Mouse (Mus musculus) midbrain, postnatal 0 days (tissue): ENCODE data around the gene Lrp2. TPM values are rescaled to one million over a fixed set of nuclear protein-coding genes. Genes with fewer than 3 reads are reported as not detected.
A peak's percentile ranks its signal among the peaks of the same experiment; 100 is the strongest.
"Not testable (repeated sequence)": the region's sequence is repeated elsewhere in the genome, so short reads cannot be mapped to it uniquely, and the experiment has no call there.

ENCODE experiments used
- ATAC-seq: fragments of 200-750 bp; cut with Nextera tagmentation; 2 replicates; pipeline ENCODE4 v1.8.0; 2017; ENCODE audit warnings: moderate number of reproducible peaks, mild to moderate bottlenecking, moderate TSS enrichment, moderate library complexity; ENCODE audit not compliant: low FRiP score
- DNase-seq: peaks from one replicate; pipeline ENCODE4 v3.0.0-alpha.2; 2015; ENCODE audit warnings: low spot score
- H3K27ac ChIP-seq: fragments of 300-500 bp; sonication (generic); 2 replicates; pipeline ENCODE4 v1.5.1; 2014; ENCODE audit warnings: low read depth, mild to moderate bottlenecking, low read length, mixed read lengths
- H3K27me3 ChIP-seq: fragments of 300-500 bp; sonication (generic); 2 replicates; pipeline ENCODE4 v1.6.1; 2014; ENCODE audit warnings: low read length, control low read depth, mixed read lengths; ENCODE audit not compliant: insufficient read depth
- H3K36me3 ChIP-seq: fragments of 300-500 bp; sonication (generic); 2 replicates; pipeline ENCODE4 v1.6.1; 2014; ENCODE audit warnings: low read length, control low read depth, mixed read lengths; ENCODE audit not compliant: insufficient read depth
- H3K4me1 ChIP-seq: fragments of 300-500 bp; sonication (generic); 2 replicates; pipeline ENCODE4 v1.6.1; 2014; ENCODE audit warnings: mild to moderate bottlenecking, control low read depth, antibody characterized with exemption, low read length, mixed read lengths; ENCODE audit not compliant: insufficient read depth
- H3K4me2 ChIP-seq: fragments of 300-500 bp; sonication (generic); 2 replicates; pipeline ENCODE4 v1.6.1; 2014; ENCODE audit warnings: low read depth, mild to moderate bottlenecking, low read length, mixed read lengths; ENCODE audit not compliant: poor library complexity, severe bottlenecking
- H3K4me3 ChIP-seq: fragments of 300-500 bp; sonication (generic); 2 replicates; pipeline ENCODE4 v1.5.1; 2014; ENCODE audit warnings: low read depth, mild to moderate bottlenecking, low read length, moderate library complexity
- H3K9ac ChIP-seq: fragments of 300-500 bp; sonication (generic); replicated peaks from 2 replicates; pipeline ENCODE4 v1.6.1; 2014; ENCODE audit warnings: mild to moderate bottlenecking, low read length, moderate library complexity, mixed read lengths; ENCODE audit not compliant: poor library complexity, severe bottlenecking
- H3K9me3 ChIP-seq: fragments of 300-500 bp; sonication (generic); 2 replicates; pipeline ENCODE4 v1.6.1; 2016; ENCODE audit warnings: low read length, control low read depth
- CTCF ChIP-seq: IDR thresholded peaks from 2 replicates; pipeline ENCODE4 v1.5.1; 2016; ENCODE audit warnings: antibody characterized with exemption, mild to moderate bottlenecking
- WGBS: fragments of 180-500 bp; shearing (Covaris S2); extraction: QIAGEN DNeasy Blood & Tissue Kit; methylation state at CpG from one replicate; pipeline ENCODE4 v1.1.7; 2014; 5-methylcytosine and 5-hydroxymethylcytosine counted together
- polyA plus RNA-seq: library from polyadenylated mRNA; unstranded; fragments of >200 nt; fragmentation: Nextera tagmentation; extraction: Ambion mirVana; gene quantifications from 2 replicates; pipeline ENCODE4 v1.2.1, GENCODE M21; 2015
- total RNA-seq: library from RNA; depleted of rRNA; stranded (reverse); fragments of >200 nt; gene quantifications from 2 replicates; pipeline ENCODE4 v1.2.3, GENCODE M21; 2014

Gene Lrp2
- total and polyA plus RNA-seq, 2 experiments from 2014 or later = 0.22 to 2.3 TPM

DNA sequence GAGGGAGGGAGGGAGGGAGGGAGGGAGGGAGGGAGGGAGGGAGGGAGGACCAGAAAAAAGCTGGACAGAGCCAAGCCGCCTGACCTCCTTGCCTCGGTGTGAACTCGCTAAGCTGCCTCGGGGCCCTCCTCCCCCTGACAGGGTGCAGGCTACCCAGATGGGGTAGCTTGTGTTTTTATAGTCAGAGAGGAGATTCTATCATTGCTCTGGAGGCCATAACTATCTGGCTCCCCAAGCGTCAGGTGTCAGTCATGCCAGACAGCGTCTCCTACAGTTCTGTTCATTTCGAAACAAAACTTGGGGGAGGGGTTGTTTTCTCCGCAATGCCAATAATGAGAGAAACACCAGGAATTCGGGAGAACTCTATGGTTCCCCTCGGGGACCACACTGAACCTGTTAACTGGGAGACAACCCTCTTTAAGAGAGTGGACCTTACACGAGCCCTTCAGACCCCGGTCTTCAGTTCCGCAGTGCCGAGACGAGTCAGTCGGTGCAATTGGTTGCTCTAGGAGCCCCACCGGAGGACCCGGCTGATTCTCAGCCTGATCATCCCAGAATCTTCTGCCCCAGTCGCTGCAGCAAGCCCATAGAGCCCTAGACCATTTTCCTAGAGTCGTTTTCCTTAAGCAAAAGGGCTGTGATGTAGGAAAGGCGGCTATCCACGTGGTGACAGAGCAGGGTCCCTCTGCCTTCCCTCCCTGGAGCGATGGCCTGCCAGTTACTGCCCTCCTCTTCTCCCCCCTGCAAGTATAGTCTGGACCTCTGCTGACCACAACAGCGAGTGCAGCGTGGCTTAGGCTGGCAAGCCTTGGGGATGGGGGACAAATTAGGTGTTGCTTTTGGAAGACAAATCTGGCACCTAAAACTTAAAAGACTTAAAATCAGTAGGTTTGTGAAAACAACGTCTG is 1.2 kb upstream of the Lrp2 start:
- Histone ChIP-seq H3K9me3 (no peaks in the 10 kb centered on the region), H3K27me3 (peaks cover 15% of the 10 kb centered on the region)
- no peak for ATAC-seq

DNA sequence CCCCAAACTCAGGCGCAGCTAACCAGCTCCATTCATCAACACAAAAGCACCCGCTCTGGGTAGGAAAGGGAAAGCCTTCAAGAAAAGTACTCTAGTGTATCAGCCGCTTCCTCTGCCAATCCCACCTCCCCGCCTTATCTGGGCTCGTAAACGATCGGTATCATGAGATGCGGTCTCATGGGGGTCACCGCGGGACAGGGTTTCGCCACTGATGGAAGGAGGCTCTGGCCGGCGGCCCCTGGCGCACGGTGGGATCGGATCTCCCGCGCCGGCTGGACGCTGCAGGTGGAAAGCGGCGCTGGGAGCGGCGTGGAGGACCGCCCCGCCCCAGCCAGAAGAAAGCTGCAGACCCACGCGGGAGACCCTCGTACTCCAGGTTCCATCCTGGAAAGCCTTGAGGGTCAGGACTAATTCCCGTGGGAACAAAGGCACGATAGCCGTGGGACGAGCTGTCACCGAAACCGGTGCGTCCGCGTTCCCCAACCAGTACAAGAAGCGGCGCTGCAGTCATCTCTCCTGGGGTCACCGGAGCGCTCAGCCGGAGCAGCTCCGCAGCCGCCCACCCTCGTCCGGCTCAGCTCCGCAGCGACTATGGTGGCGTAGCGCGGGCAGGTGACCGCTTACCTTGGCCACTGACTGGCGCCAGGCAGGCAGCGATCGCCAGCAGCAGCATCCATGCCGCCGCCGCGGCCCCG is 527 bp downstream of the Lrp2 start:
- H3K27ac ChIP-seq = no peak overlapping the region
- H3K4me3 ChIP-seq = peak overlapping the region; percentile 56
- H3K9ac ChIP-seq = peak overlapping the region; percentile 54
- peak; percentile 50; the same call in 1 of the 2 replicates for ATAC-seq
- under 1% methylated on average over 61 of the region's 61 CpGs for WGBS
- H3K36me3 ChIP-seq = no peaks in the 10 kb centered on the region
- H3K27me3 ChIP-seq = peaks cover 15% of the 10 kb centered on the region
- peaks cover 6% of the 10 kb centered on the region for H3K4me1 ChIP-seq
- no peaks in the 10 kb centered on the region for H3K9me3 ChIP-seq
- peak overlapping the region; percentile 83 for H3K4me2 ChIP-seq
- TF ChIP-seq CTCF = no peak
- peak; percentile 28 for DNase-seq

More for the DNA sequence above, 1.2 kb upstream of the Lrp2 start:
- Histone ChIP-seq H3K9ac (no peak overlapping the region), H3K4me3 (peak overlapping the region; percentile 38), H3K36me3 (no peaks in the 10 kb centered on the region), H3K4me1 (peaks cover 6% of the 10 kb centered on the region), H3K4me2 (peak overlapping the region; percentile 83), H3K27ac (no peak overlapping the region)
- peak; percentile 5 for DNase-seq
- TF ChIP-seq CTCF = peak; percentile 44
- WGBS = 2% methylated on average over 26 of the region's 26 CpGs

DNA sequence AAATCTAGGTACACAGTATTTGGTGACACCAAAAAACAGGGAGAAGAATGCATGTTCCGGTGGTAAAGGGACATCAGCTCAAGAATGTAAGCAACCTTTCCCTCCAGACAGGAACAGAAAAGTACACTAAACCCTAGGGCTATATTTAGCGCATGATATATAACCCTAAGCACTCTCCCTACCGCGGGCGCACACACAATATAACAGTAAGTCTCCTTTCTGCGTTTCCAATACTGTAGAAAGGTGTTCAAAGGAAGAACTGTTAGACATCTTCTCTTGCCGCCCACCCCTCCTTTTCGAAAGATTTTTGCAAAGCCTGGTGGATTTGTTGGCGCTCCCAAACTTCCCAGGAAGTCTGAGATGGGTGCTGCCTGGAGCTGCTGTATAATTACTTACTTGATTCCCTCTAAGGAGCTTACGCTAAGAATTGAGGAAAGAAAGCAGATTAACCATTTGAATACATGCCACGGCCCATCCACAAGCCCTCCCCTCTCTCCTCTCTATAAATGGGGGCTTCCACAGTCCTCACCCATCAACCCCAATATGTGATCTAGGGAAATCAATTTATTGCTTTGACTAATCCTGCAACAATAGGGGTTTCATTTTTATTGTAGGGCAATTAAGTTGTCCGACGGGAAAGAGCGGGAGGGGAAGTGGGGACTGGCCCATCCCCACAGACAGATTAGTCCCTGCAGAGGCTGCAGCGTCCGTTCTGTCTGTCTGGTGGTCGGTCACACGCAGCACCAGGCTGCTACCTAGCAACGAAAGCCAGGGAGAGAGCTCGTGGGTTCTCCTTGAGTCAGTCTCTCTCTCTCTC is 1.5 kb downstream of the Lrp2 start:
- Histone ChIP-seq H3K27me3 (peaks cover 12% of the 10 kb centered on the region), H3K9me3 (no peaks in the 10 kb centered on the region), H3K9ac (no peak overlapping the region), H3K27ac (no peak overlapping the region), H3K4me2 (peak overlapping the region; percentile 83), H3K4me3 (peak overlapping the region; percentile 27; the same call in 1 of the 2 replicates), H3K36me3 (no peaks in the 10 kb centered on the region), H3K4me1 (peaks cover 6% of the 10 kb centered on the region)
- TF ChIP-seq CTCF = no peak
- WGBS = 4% methylated on average over 20 of the region's 20 CpGs
- DNase-seq (peak; percentile 45), ATAC-seq (no peak)

DNA sequence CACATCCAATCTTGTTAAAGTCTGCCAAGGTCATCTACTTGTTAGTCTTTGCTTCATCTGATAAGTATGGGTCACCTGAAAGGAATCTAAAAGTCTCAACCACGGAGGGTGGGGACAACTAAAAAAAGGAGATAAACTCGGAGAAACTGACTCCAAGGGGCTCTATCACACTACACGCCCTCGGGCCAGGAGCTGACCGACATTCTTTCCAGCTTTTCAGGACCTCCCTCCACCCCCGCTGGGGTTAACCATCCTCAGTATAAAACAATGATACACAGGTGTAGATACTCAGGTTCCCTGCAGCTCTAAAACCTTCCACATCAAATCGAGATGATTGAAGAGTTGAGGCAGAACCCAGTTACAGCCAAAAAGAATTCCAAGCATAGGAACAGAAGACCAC is 3.0 kb downstream of the Lrp2 start:
- no peaks in the 10 kb centered on the region for H3K9me3 ChIP-seq
- peaks cover 6% of the 10 kb centered on the region for H3K4me1 ChIP-seq
- ATAC-seq (no peak), DNase-seq (no peak)
- no peak overlapping the region for H3K4me3 ChIP-seq
- no peaks in the 10 kb centered on the region for H3K36me3 ChIP-seq
- no peak overlapping the region for H3K4me2 ChIP-seq
- 44% methylated on average over 7 of the region's 7 CpGs for WGBS
- H3K9ac ChIP-seq = no peak overlapping the region
- H3K27ac ChIP-seq = no peak overlapping the region
- peaks cover 12% of the 10 kb centered on the region for H3K27me3 ChIP-seq
- no peak for TF ChIP-seq CTCF

DNA sequence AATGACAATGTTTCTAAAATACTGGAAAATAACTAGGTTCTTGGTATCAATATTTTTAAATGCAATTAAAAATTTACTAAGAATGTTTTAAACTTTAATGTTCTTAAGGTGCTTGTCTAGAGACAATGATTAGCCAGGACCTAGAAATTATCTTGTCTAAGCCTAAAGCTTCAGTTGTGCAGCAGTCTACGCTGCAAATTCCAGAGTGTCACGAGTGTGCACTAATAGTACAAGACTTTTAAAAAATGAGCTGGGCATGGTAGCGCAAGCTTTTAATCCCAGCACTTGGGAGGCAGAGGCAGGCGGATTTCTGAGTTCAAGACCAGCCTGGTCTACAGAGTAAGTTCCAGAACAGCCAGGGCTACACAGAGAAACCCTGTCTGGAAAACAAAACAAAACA is 3.8 kb downstream of the Lrp2 start:
- ATAC-seq, H3K27ac ChIP-seq, H3K4me3 ChIP-seq, DNase-seq, H3K4me1 ChIP-seq, H3K36me3 ChIP-seq, H3K4me2 ChIP-seq, H3K9me3 ChIP-seq, H3K9ac ChIP-seq, H3K27me3 ChIP-seq: not testable (repeated sequence)
- WGBS = 96% methylated on average over 4 of the region's 4 CpGs
